Mouse (Mus musculus) heart, embryonic 15.5 days (tissue): ENCODE measurements at regions not wholly inside any gene's neighbourhood (a gene's known extent, or its start where the extent isn't known, plus 50 kb on each side); places are given as distances from the start of the nearest gene placed in this dataset.

Experiments used
- ATAC-seq: fragments of 200-750 bp; cut with Nextera tagmentation; replicated peaks from 2 replicates; pipeline ENCODE4 v1.8.0; 2017; ENCODE audit warnings: low read depth, moderate TSS enrichment; ENCODE audit not compliant: insufficient number of reproducible peaks, insufficient read depth, low FRiP score
- H3K27ac ChIP-seq: fragments of 300-500 bp; sonication (generic); 2 replicates; pipeline ENCODE4 v1.5.1; 2015; ENCODE audit warnings: mild to moderate bottlenecking, inconsistent platforms
- H3K27me3 ChIP-seq: fragments of 300-500 bp; sonication (generic); 2 replicates; pipeline ENCODE4 v1.6.1; 2015; ENCODE audit warnings: inconsistent platforms
- H3K36me3 ChIP-seq: fragments of 300-500 bp; sonication (generic); 2 replicates; pipeline ENCODE4 v1.6.1; 2015; ENCODE audit warnings: mild to moderate bottlenecking, inconsistent platforms
- H3K4me1 ChIP-seq: fragments of 300-500 bp; sonication (generic); replicated peaks from 2 replicates; pipeline ENCODE4 v1.6.1; 2015; ENCODE audit warnings: inconsistent platforms
- H3K4me2 ChIP-seq: fragments of 300-500 bp; sonication (generic); 2 replicates; pipeline ENCODE4 v1.6.1; 2015; ENCODE audit warnings: inconsistent platforms, mild to moderate bottlenecking, moderate library complexity
- H3K4me3 ChIP-seq: fragments of 300-500 bp; sonication (generic); 2 replicates; pipeline ENCODE4 v1.5.1; 2015; ENCODE audit warnings: mild to moderate bottlenecking, inconsistent platforms
- H3K9ac ChIP-seq: fragments of 300-500 bp; sonication (generic); 2 replicates; pipeline ENCODE4 v1.6.1; 2015; ENCODE audit warnings: mild to moderate bottlenecking, inconsistent platforms
- H3K9me3 ChIP-seq: fragments of 300-500 bp; sonication (generic); replicated peaks from 2 replicates; pipeline ENCODE4 v1.6.1; 2016; ENCODE audit warnings: inconsistent platforms
- WGBS: fragments of 180-500 bp; shearing (Covaris S2); methylation state at CpG from one replicate; pipeline ENCODE4 v1.1.7; 2015; ENCODE audit warnings: mixed read lengths; 5-methylcytosine and 5-hydroxymethylcytosine counted together

DNA sequence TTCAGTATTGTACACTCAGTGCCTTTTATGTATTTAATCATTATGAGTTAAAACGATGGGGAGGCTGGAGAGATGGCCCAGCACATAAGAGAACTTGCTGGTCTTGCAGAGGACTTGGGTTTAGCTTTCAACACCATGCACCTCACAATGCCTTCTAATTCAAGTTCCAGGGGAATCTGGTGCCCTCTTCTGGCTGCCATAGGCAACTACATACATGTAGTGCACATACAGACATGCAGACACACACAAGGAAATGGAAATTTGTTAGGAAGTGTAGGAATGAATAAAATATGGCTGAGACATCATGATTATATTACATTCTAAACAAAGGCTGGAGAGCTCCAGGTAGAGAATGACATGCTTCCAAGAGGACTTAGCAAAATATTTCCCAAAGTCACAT lies 251.4 kb downstream of the Hivep2 start:
- ATAC-seq: no peak
- Histone ChIP-seq H3K9ac (no peak overlapping the region), H3K4me2 (no peak overlapping the region), H3K9me3 (no peaks in the 10 kb centered on the region), H3K27me3 (no peaks in the 10 kb centered on the region), H3K36me3 (no peaks in the 10 kb centered on the region), H3K4me1 (peaks cover under 1% of the 10 kb centered on the region), H3K4me3 (no peak overlapping the region), H3K27ac (no peak overlapping the region)
- WGBS: 96% methylated on average over 1 of the region's 1 CpGs

DNA sequence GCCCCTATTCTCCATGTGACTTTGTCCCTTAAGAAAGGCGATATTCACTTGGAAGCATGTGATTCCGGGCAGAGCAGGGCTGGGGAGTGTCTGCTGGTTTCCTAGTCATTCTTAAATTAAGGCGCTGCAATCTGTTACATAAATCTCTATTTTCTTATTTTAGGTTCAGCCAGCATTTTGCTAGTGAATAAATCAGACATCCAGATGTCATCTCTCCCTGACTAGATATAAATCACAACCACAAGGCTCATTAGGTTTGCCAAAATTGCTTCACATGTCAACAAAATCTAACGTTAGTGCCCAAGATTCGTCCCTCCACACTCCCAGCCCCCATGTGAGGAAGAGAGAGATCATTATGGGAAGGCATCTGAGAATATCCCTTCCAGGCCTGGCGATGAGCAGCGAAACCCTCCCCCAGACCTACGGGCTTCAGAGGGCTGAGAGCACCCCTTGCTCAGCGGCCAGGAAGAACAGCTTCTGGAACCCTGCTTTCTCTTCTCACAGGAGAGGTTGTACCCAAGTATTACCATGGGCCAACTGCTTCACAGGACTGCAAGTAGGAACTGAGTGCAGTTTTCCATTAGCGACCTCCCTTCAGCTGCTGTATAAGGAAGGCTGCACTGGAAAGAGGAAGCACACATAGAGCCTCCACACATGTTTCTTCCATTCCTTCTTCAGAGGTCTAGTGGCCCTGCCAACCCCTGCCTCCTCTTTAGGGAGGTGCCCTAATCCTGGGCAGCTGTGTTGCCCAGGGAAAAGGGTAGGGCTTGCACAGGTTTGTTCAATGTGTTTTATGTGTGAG lies 250.5 kb downstream of the Hivep2 start:
- Histone ChIP-seq H3K36me3 (no peaks in the 10 kb centered on the region), H3K9ac (no peak overlapping the region), H3K4me1 (peaks cover 5% of the 10 kb centered on the region), H3K27me3 (no peaks in the 10 kb centered on the region), H3K4me2 (no peak overlapping the region), H3K4me3 (no peak overlapping the region), H3K27ac (no peak overlapping the region), H3K9me3 (no peaks in the 10 kb centered on the region)
- WGBS: 78% methylated on average over 10 of the region's 10 CpGs
- ATAC-seq: no peak

DNA sequence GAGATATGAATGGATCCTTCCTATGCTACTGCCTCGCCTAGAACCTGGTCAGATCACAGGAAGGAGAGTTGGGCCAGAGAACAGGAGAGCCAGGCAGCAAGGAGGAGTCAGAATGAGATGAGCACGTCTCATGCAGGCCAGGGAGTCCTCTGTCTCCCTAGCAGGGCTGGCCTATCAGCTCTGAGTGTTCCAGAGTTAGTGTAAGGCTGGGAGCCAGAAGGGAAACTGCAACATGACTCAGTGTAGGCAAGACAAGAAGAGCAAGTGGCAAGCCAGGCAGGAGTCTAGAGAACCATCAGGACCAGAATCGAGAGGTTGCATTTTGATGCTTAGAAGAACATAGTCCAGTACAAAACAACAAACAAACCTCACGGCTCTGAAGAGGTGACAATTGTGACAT lies 249.6 kb downstream of the Hivep2 start:
- H3K9ac ChIP-seq: no peak overlapping the region
- H3K27me3 ChIP-seq: no peaks in the 10 kb centered on the region
- H3K9me3 ChIP-seq: no peaks in the 10 kb centered on the region
- no peaks in the 10 kb centered on the region for H3K36me3 ChIP-seq
- ATAC-seq: no peak
- 72% methylated on average over 4 of the region's 4 CpGs for WGBS
- H3K4me2 ChIP-seq: no peak overlapping the region
- H3K4me1 ChIP-seq: peaks cover 5% of the 10 kb centered on the region
- H3K27ac ChIP-seq: no peak overlapping the region
- H3K4me3 ChIP-seq: no peak overlapping the region

DNA sequence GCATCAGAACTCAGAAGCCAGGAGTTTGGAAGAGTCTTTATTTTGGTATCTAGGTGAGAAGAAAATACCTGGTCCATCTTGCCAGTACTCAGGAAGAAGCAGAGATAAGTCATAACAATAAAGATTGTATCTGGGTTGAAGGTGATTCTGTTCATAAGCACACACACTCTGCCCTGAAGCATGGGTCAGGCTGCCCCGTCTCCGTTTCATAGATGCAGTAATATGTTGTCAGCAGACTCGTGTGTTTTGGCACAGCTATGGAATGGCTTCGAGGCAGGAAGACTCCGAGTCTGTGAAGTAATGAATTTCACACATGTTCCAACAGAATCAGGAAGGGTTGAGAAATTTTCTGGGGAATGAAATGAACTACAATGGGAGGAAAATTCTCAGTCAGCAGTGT lies 247.7 kb downstream of the Hivep2 start:
- Histone ChIP-seq H3K27me3 (no peaks in the 10 kb centered on the region), H3K36me3 (no peaks in the 10 kb centered on the region), H3K9ac (no peak overlapping the region), H3K4me1 (peaks cover 5% of the 10 kb centered on the region), H3K4me3 (no peak overlapping the region), H3K27ac (no peak overlapping the region), H3K9me3 (no peaks in the 10 kb centered on the region), H3K4me2 (no peak overlapping the region)
- no peak for ATAC-seq
- 64% methylated on average over 5 of the region's 5 CpGs for WGBS

DNA sequence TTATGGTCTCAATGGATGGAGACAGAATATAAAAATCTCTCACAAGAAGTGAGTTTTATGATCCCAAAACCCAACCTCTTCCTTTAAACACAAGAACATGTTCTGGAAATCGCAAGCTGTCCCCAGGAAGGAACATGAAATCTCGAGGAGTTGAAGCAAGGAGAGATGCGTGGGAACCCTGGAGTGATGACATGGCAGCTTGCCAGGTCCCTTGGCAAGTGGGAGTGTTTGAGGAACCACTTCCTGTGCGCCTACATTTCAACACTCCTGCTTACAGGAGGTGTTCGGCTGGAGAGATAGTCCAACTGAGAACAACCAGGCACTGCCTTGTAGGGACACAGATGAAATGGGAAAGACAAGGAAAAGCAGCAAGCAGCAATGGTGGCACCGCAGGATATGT lies 246.1 kb downstream of the Hivep2 start:
- Histone ChIP-seq H3K27ac (no peak overlapping the region), H3K27me3 (no peaks in the 10 kb centered on the region), H3K9me3 (no peaks in the 10 kb centered on the region), H3K9ac (no peak overlapping the region), H3K4me1 (peaks cover 5% of the 10 kb centered on the region), H3K4me2 (no peak overlapping the region), H3K4me3 (no peak overlapping the region), H3K36me3 (no peaks in the 10 kb centered on the region)
- WGBS: 21% methylated on average over 6 of the region's 6 CpGs
- no peak for ATAC-seq

DNA sequence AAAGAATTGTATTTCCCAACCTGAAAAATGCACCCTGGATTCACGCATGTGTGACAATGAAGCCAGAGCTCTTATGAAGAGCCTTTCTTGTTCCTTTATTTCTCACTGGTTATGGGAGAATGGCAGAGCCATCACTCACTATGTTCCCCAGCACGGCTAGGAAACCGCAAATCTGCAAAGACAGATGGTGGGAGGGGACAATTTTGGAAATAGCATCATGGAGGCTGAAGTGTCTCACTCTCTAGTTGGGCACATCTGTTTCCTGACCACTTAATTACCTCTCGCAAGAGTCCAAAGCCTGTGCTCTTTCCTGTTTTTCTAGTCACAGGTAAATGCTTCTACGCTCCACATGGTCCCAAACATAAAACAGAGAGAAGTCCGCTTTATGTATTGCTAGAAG lies 245.6 kb downstream of the Hivep2 start:
- no peak overlapping the region for H3K27ac ChIP-seq
- no peak overlapping the region for H3K4me2 ChIP-seq
- WGBS: 77% methylated on average over 6 of the region's 6 CpGs
- no peaks in the 10 kb centered on the region for H3K9me3 ChIP-seq
- no peak overlapping the region for H3K9ac ChIP-seq
- no peaks in the 10 kb centered on the region for H3K27me3 ChIP-seq
- no peak for ATAC-seq
- H3K4me1 ChIP-seq: peaks cover 5% of the 10 kb centered on the region
- H3K4me3 ChIP-seq: no peak overlapping the region
- no peaks in the 10 kb centered on the region for H3K36me3 ChIP-seq

DNA sequence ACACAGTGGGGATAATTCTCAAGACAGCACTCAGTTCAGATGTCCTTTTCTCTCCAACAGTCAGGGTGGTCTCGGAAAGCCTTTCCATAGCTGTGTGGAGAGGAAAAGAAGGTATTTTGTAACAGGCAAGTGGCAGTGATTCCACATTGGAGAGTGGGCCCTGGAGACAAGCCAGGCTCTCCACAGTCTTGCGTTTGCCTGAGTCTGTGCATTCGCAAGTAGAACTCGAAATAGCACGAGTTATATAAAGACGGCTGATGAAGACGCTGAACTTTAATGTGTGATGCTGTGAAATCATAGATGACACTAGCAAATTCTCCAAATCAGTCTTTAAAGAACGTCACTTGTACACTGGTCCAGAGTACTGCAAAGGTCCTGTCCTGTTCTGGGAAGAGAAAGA lies 244.6 kb downstream of the Hivep2 start:
- no peak overlapping the region for H3K9ac ChIP-seq
- no peaks in the 10 kb centered on the region for H3K9me3 ChIP-seq
- no peak for ATAC-seq
- peaks cover 5% of the 10 kb centered on the region for H3K4me1 ChIP-seq
- H3K4me3 ChIP-seq: no peak overlapping the region
- 64% methylated on average over 8 of the region's 8 CpGs for WGBS
- no peaks in the 10 kb centered on the region for H3K36me3 ChIP-seq
- no peak overlapping the region for H3K27ac ChIP-seq
- no peaks in the 10 kb centered on the region for H3K27me3 ChIP-seq
- no peak overlapping the region for H3K4me2 ChIP-seq

DNA sequence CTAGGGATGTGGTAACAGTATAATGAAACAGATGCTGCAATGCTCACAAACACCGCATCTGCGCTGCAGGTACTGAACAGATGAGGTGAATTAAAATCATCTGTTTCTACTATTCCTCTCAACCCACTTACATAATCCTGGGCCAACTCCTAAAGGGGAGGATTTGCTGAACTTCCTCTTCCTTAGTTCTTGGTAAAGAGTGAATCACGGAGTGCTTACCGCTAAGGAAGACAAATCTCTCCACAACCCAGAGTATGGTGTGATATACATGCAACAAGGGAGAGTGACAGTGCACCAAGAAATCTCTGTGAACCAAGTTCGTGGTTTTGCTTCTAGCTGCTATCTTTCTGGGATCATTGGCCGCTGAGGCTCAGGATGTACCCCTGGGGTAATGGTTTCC lies 244.2 kb downstream of the Hivep2 start:
- Histone ChIP-seq H3K9me3 (no peaks in the 10 kb centered on the region), H3K4me3 (no peak overlapping the region), H3K36me3 (no peaks in the 10 kb centered on the region), H3K27me3 (no peaks in the 10 kb centered on the region), H3K4me1 (peaks cover 5% of the 10 kb centered on the region), H3K4me2 (no peak overlapping the region), H3K27ac (no peak overlapping the region), H3K9ac (no peak overlapping the region)
- WGBS: 78% methylated on average over 6 of the region's 6 CpGs
- no peak for ATAC-seq

DNA sequence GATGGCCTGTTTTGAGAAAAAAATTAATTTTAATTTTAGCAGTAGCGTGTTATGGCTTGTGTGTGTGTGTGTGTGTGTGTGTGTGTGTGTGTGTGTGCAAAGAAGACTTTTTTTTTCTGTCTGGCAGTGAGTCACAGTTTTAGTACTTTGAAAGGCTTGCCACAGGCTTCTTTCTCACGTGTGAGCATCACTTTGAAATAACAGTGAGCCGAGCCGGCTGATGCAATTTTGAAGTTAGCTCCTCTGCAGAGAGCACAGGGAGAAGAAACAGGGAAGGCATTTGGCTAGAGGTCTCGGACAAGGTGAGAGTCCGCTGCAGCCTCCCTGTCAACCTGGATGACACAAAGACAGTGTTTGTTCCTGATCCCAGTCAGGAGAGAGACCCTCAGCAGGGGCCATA lies 242.3 kb downstream of the Hivep2 start:
- no peak for ATAC-seq
- H3K36me3 ChIP-seq: no peaks in the 10 kb centered on the region

DNA sequence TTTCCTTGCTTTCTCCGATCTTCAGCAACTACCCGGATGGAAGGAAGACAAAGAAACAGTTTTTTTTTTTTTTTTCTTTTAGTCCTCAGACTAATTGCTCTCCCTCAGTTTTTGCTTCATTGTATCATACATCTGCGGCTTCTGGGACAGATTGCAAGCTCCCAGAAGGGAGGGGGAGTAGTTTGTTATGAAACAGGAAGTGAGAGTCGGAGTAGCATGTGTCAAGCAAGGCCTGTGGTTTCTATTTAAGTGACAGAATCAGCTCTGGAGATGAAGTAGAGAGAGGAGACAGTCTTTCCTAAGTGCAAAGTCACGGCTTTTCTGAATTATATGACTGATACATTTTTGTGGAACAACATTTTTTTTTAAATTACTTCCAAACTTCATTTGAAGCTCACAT lies 241.7 kb downstream of the Hivep2 start:
- Histone ChIP-seq H3K9me3 (no peaks in the 10 kb centered on the region), H3K27me3 (no peaks in the 10 kb centered on the region), H3K9ac (no peak overlapping the region), H3K4me2 (no peak overlapping the region), H3K36me3 (no peaks in the 10 kb centered on the region), H3K4me1 (peaks cover 5% of the 10 kb centered on the region), H3K4me3 (no peak overlapping the region), H3K27ac (0 out of 2 replicates have a peak overlapping the region, but pooled peaks have one; percentile 9)
- ATAC-seq: no peak
- 46% methylated on average over 5 of the region's 5 CpGs for WGBS

More for the DNA sequence above, 242.3 kb downstream of the Hivep2 start:
- no peak overlapping the region for H3K4me2 ChIP-seq
- 77% methylated on average over 6 of the region's 6 CpGs for WGBS
- H3K4me3 ChIP-seq: no peak overlapping the region
- no peak overlapping the region for H3K9ac ChIP-seq
- H3K27me3 ChIP-seq: no peaks in the 10 kb centered on the region
- no peaks in the 10 kb centered on the region for H3K9me3 ChIP-seq
- peaks cover 5% of the 10 kb centered on the region for H3K4me1 ChIP-seq
- no peak overlapping the region for H3K27ac ChIP-seq

DNA sequence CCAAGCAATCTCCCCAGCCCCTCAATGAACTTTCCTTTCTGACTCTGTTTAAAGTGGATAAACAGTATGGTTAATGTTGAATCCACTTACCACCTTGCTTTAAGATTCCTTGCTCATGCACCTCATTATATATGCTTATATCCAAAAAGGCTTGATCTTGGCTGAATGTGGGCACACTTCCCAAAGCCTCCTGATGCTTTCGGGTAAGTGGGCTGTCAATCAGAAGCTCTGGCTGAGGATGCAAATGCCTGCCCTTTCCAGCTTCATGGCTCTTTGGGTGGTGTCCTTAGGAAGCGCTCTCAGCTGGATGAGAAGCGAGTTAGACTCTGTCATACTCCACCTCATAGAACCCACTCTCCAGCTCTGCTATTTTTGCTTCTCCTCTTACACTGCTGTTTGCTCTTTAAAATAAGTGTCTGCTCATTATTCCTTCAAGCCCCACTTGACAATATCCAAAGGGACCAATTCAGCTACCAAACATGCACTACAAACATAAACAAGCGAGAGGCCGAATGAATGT lies 241.2 kb downstream of the Hivep2 start:
- Histone ChIP-seq H3K4me2 (no peak overlapping the region), H3K9me3 (no peaks in the 10 kb centered on the region), H3K27ac (no peak overlapping the region), H3K9ac (no peak overlapping the region), H3K36me3 (no peaks in the 10 kb centered on the region), H3K4me3 (no peak overlapping the region), H3K4me1 (peaks cover 3% of the 10 kb centered on the region), H3K27me3 (no peaks in the 10 kb centered on the region)
- ATAC-seq: no peak
- WGBS: 67% methylated on average over 5 of the region's 5 CpGs
